Mouse (Mus musculus): Measurements from ENCODE around the gene Cdkn3. TPM values are rescaled to one million over a fixed set of nuclear protein-coding genes. Genes with fewer than 3 reads are reported as not detected.
A peak's percentile ranks its signal among the peaks of the same experiment; 100 is the strongest.

Gene Cdkn3
- polyA plus RNA-seq (2012; fragmentation: generic; extraction: Trizol): 18.2 TPM
- long read RNA-seq, experiment 1, partial matches to known transcripts: 3 of 24 reads
- long read RNA-seq, experiment 1, other reads (novel, unspliced or antisense): 18 of 24 reads
- long read RNA-seq, experiment 2, partial matches to known transcripts: 0 of 14 reads
- long read RNA-seq, experiment 2, other reads (novel, unspliced or antisense): 10 of 14 reads

GRCm38 (mm10) chr14:46760355-46761029 lies at the start of gene Cdkn3:
TSS of gene Cdkn3 (plus strand) at chr14:46760541.
- H3K27me3 ChIP-seq (ENCODE audit: control insufficient read depth, insufficient read depth, insufficient read length): no peaks in the 10 kb centered on the region
- no peaks in the 10 kb centered on the region for H3K79me2 ChIP-seq (ENCODE audit: control insufficient read depth, insufficient read depth)
- peak within 1 kb of the TSS; percentile 55 for H3K4me3 ChIP-seq (ENCODE audit: insufficient read depth, poor library complexity, severe bottlenecking)
- H3K79me3 ChIP-seq (ENCODE audit: low read depth): no peaks in the 10 kb centered on the region
- no peak for TF ChIP-seq MAX (IDR thresholded peaks at IDR 0.05)
- TF ChIP-seq MYOD1 (IDR thresholded peaks at IDR 0.05; ENCODE audit: control insufficient read depth, insufficient read length, low read depth): no peak
- TF ChIP-seq FOSL1 (IDR thresholded peaks at IDR 0.05; ENCODE audit: insufficient read depth, low read length, poor library complexity, severe bottlenecking): no peak
- no peak for TF ChIP-seq CEBPB (IDR thresholded peaks at IDR 0.05; ENCODE audit: low read depth)
- no peak for TF ChIP-seq CTCF (IDR thresholded peaks at IDR 0.05; ENCODE audit: control insufficient read depth, insufficient read depth, insufficient read length)
- no peak for TF ChIP-seq USF1 (IDR thresholded peaks at IDR 0.05; ENCODE audit: low read depth)
- TF ChIP-seq MYOG (IDR thresholded peaks at IDR 0.05; ENCODE audit: control insufficient read depth, extremely low read depth, insufficient read length): no peak
- peaks cover 13% of the 10 kb centered on the region for H3K36me3 ChIP-seq (ENCODE audit: control insufficient read depth, insufficient read depth)
- peak within 1 kb of the TSS; percentile 89 for H3ac ChIP-seq (ENCODE audit: control insufficient read depth, insufficient read length, low read depth)

- Histone ChIP-seq H3K4me3 (ENCODE audit: insufficient read depth, poor library complexity, severe bottlenecking) (no peak overlapping the region), H3K36me3 (ENCODE audit: control insufficient read depth, insufficient read depth) (no peaks in the 10 kb centered on the region), H3K27me3 (ENCODE audit: control insufficient read depth, insufficient read depth, insufficient read length) (no peaks in the 10 kb centered on the region), H3ac (ENCODE audit: control insufficient read depth, insufficient read length, low read depth) (no peak overlapping the region), H3K79me3 (ENCODE audit: low read depth) (no peaks in the 10 kb centered on the region), H3K79me2 (ENCODE audit: control insufficient read depth, insufficient read depth) (no peaks in the 10 kb centered on the region)
- no peak for TF ChIP-seq CEBPB (IDR thresholded peaks at IDR 0.05; ENCODE audit: low read depth)
- no peak for TF ChIP-seq MAX (IDR thresholded peaks at IDR 0.05)
- TF ChIP-seq MYOD1 (IDR thresholded peaks at IDR 0.05; ENCODE audit: control insufficient read depth, insufficient read length, low read depth): no peak
- TF ChIP-seq CTCF (IDR thresholded peaks at IDR 0.05; ENCODE audit: control insufficient read depth, insufficient read depth, insufficient read length): no peak
- no peak for TF ChIP-seq USF1 (IDR thresholded peaks at IDR 0.05; ENCODE audit: low read depth)
- TF ChIP-seq FOSL1 (IDR thresholded peaks at IDR 0.05; ENCODE audit: insufficient read depth, low read length, poor library complexity, severe bottlenecking): no peak
- no peak for TF ChIP-seq MYOG (IDR thresholded peaks at IDR 0.05; ENCODE audit: control insufficient read depth, extremely low read depth, insufficient read length)
These were observed 41.8 kb upstream of the Cdkn3 start for GRCm38 (mm10) chr14:46718483-46718922.

DNA sequence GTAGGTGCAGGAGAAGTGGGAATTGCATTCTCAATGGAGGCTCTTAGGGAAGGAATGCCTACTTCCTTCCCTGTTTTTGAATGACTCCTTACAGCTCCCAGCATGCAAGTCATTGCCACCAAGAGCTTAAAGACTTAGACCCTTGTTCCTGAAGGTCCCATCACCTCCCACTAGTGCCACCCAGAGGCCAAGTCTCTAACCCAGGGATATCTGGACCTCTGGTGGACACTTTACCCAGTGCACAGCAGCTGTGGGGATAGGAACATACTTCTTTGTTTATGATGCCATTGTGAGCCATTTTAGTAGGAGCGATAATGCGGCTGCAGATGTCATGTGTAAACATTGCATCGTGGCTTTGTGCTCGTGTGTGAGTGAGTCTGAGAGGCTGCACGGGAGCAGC lies 38.3 kb upstream of the Cdkn3 start:
- Histone ChIP-seq H3K27me3 (ENCODE audit: control insufficient read depth, insufficient read depth, insufficient read length) (no peaks in the 10 kb centered on the region), H3K4me3 (ENCODE audit: insufficient read depth, poor library complexity, severe bottlenecking) (no peak overlapping the region), H3K36me3 (ENCODE audit: control insufficient read depth, insufficient read depth) (no peaks in the 10 kb centered on the region), H3K79me2 (ENCODE audit: control insufficient read depth, insufficient read depth) (no peaks in the 10 kb centered on the region), H3K79me3 (ENCODE audit: low read depth) (no peaks in the 10 kb centered on the region), H3ac (ENCODE audit: control insufficient read depth, insufficient read length, low read depth) (no peak overlapping the region)
- TF ChIP-seq USF1 (IDR thresholded peaks at IDR 0.05; ENCODE audit: low read depth) (no peak), MYOD1 (IDR thresholded peaks at IDR 0.05; ENCODE audit: control insufficient read depth, insufficient read length, low read depth) (no peak), CTCF (IDR thresholded peaks at IDR 0.05; ENCODE audit: control insufficient read depth, insufficient read depth, insufficient read length) (no peak), FOSL1 (IDR thresholded peaks at IDR 0.05; ENCODE audit: insufficient read depth, low read length, poor library complexity, severe bottlenecking) (no peak), MYOG (IDR thresholded peaks at IDR 0.05; ENCODE audit: control insufficient read depth, extremely low read depth, insufficient read length) (no peak), MAX (IDR thresholded peaks at IDR 0.05) (no peak), CEBPB (IDR thresholded peaks at IDR 0.05; ENCODE audit: low read depth) (no peak)

GRCm38 (mm10) chr14:46723828-46724227 lies 36.5 kb upstream of the Cdkn3 start:
- no peak overlapping the region for H3K4me3 ChIP-seq (ENCODE audit: insufficient read depth, poor library complexity, severe bottlenecking)
- no peaks in the 10 kb centered on the region for H3K79me2 ChIP-seq (ENCODE audit: control insufficient read depth, insufficient read depth)
- H3K79me3 ChIP-seq (ENCODE audit: low read depth): no peaks in the 10 kb centered on the region
- H3K27me3 ChIP-seq (ENCODE audit: control insufficient read depth, insufficient read depth, insufficient read length): no peaks in the 10 kb centered on the region
- no peaks in the 10 kb centered on the region for H3K36me3 ChIP-seq (ENCODE audit: control insufficient read depth, insufficient read depth)
- no peak overlapping the region for H3ac ChIP-seq (ENCODE audit: control insufficient read depth, insufficient read length, low read depth)
- TF ChIP-seq MYOG (IDR thresholded peaks at IDR 0.05; ENCODE audit: control insufficient read depth, extremely low read depth, insufficient read length): no peak
- TF ChIP-seq CTCF (IDR thresholded peaks at IDR 0.05; ENCODE audit: control insufficient read depth, insufficient read depth, insufficient read length): no peak
- TF ChIP-seq MYOD1 (IDR thresholded peaks at IDR 0.05; ENCODE audit: control insufficient read depth, insufficient read length, low read depth): no peak
- no peak for TF ChIP-seq FOSL1 (IDR thresholded peaks at IDR 0.05; ENCODE audit: insufficient read depth, low read length, poor library complexity, severe bottlenecking)
- TF ChIP-seq CEBPB (IDR thresholded peaks at IDR 0.05; ENCODE audit: low read depth): no peak
- TF ChIP-seq MAX (IDR thresholded peaks at IDR 0.05): no peak
- TF ChIP-seq USF1 (IDR thresholded peaks at IDR 0.05; ENCODE audit: low read depth): no peak

DNA sequence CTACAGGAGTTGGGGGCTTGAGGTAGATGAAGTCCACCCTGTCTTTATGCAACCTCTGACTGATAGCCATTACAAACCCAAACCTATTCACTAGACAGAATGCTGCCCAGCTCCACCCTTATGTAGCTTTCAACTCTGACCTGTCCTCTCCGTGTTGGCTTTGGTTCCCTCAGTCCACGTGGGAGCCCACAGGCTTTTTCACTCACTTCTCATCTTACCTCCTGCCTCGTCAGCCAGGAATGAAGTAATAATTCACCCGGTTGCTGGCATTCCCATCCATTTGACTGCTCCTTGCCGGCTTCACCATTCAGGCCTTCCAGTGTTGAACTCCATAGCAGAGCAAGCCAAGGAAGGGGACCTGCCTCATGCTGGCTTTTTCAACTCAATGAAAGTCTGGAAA lies 35.4 kb upstream of the Cdkn3 start:
- Histone ChIP-seq H3ac (ENCODE audit: control insufficient read depth, insufficient read length, low read depth) (no peak overlapping the region), H3K27me3 (ENCODE audit: control insufficient read depth, insufficient read depth, insufficient read length) (no peaks in the 10 kb centered on the region), H3K79me3 (ENCODE audit: low read depth) (no peaks in the 10 kb centered on the region), H3K4me3 (ENCODE audit: insufficient read depth, poor library complexity, severe bottlenecking) (no peak overlapping the region), H3K36me3 (ENCODE audit: control insufficient read depth, insufficient read depth) (no peaks in the 10 kb centered on the region), H3K79me2 (ENCODE audit: control insufficient read depth, insufficient read depth) (no peaks in the 10 kb centered on the region)
- TF ChIP-seq MAX (IDR thresholded peaks at IDR 0.05) (no peak), USF1 (IDR thresholded peaks at IDR 0.05; ENCODE audit: low read depth) (no peak), CEBPB (IDR thresholded peaks at IDR 0.05; ENCODE audit: low read depth) (no peak), FOSL1 (IDR thresholded peaks at IDR 0.05; ENCODE audit: insufficient read depth, low read length, poor library complexity, severe bottlenecking) (no peak), CTCF (IDR thresholded peaks at IDR 0.05; ENCODE audit: control insufficient read depth, insufficient read depth, insufficient read length) (no peak), MYOD1 (IDR thresholded peaks at IDR 0.05; ENCODE audit: control insufficient read depth, insufficient read length, low read depth) (no peak)

All from C2C12 (cell line).